Mouse (Mus musculus) embryo, embryonic 9.5 days (tissue): ENCODE measurements at regions not wholly inside any gene's neighbourhood (a gene's known extent, or its start where the extent isn't known, plus 50 kb on each side); places are given as distances from the start of the nearest gene placed in this dataset.

Experiments used
- DNase-seq: peaks from one replicate; pipeline ENCODE4 v3.0.0-alpha.2; 2017; ENCODE audit errors: extremely low spot score

DNA sequence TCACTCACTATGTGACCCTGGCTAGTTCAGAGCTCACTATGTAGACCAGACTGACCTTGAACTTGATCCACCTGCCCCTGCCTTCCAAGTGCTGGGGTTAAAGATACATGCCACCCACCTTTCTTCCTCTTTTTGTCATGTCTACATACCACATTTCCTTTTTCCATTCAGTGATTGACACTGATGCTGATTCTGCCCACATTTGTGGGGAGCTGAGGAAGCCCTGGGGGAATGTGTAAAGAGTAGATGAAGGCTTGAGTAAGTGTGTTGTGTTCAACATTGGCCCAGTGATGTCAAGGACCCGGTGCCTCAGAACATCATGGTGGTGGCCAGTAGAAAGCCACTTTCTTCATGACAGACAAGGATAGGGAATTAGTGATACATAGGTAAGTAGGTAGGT, 201.3 kb downstream of the Rpap3 start:
- no peak for DNase-seq

DNA sequence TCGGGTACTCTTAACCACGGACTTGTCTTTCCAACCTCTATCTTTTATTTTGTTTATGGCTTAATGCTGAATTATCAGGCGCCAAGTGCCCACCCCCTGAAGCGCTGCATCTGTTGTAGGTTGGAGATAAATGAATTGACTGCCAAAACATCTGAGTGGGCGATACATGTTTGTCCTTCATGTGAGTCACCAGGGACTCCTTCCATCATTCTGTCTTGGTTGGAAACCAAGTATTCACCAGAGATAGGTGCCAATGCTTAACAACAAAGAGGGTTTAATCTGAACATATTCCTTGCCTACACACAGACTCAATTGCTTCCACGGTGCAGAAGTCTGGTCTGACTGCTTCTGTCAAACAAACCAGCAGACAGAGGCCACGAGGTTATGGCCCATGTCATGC, 203.6 kb downstream of the Rpap3 start:
- no peak for DNase-seq

DNA sequence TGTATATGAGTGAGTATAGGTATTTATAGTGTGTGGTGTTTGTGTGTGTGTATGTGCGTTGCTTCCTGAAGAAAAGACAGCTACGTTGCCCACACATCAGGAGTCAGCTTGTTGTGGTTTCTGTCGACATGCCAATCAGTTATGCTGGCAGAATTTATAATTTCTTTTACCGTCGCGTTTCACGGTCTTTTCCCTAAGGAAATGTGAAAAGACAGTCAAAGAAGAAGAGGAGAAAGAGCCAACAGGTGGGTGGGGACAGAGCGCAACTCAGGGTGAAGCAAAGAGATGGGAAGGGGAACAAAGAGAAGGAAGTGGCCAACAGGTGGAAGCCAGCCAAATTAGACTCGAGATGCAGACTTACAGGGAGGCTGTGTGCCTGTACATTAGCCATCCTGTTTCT, 204.2 kb downstream of the Rpap3 start:
- DNase-seq, result no peak

DNA sequence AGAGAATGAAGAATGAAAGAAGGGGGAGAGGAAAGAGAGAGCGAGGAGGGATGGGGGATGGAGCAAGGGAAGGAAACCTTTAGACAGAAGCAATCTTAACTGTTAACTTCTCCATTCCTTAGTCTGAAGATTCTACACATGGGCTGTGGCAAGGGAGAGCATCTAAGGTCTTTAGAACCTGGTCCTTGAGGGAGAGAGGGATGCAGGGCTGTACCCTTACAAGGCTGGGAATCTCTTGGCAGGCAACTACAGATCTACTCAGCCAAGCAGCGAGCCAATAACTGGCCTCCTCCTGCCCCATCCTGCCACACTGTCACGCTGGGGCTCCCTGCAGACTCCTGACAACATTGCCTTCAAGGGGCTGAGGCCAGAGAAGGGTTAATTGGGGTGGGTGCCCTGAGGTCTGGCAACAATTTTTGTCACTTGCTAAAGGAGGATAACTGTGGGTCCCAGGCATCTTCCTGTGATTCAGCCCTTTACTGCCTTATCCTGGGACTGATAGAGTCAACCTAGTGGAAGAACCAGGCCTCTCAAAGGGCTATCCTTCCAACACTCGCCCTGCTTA, 205.7 kb downstream of the Rpap3 start:
- no peak for DNase-seq

DNA sequence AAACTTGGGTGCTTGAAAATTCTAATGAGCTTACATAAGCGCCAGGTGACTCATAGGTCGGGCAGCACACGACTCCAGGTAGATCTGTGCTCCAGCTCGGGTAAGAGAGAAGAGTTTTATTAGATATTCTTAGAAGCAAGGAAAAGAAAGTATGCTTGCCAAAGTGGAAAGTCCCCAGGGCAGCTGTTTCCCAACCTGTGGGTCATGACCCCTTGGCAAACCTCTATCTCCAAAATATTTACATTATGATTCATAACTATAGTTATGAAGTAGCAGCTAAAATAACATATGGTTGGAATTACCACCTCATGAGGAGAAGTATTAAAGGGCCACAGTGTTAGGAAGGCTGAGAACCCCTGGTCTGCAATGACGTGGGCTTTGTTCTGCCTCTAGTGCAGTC, 206.4 kb downstream of the Rpap3 start:
- DNase-seq, result no peak

GRCm38 (mm10) chr15:97498375-97498774, 207.2 kb downstream of the Rpap3 start:
- no peak for DNase-seq

DNA sequence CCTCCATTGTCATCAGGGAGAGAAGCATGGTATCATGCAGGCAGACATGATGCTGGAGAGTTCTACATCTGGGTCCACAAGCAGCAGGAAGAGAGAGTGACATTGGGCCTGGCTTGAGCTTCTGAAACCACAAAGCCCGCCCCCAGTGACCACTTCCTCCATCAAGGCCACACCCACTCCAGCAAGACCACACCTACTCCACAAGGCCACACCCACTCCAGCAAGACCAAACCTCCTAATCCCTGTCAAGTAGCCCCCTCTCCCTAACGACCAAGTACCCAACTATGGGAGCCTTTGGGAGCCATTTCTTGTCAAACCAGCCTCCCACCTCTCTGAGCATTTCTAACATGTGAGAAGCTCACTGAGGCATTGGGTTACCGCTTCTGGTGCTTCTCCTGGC, 209.6 kb downstream of the Rpap3 start:
- no peak for DNase-seq

- no peak for DNase-seq
Observed at GRCm38 (mm10) chr15:97493340-97493739, 212.3 kb downstream of the Rpap3 start.

GRCm38 (mm10) chr15:97491796-97492195, 213.8 kb downstream of the Rpap3 start:
- DNase-seq, result no peak

DNA sequence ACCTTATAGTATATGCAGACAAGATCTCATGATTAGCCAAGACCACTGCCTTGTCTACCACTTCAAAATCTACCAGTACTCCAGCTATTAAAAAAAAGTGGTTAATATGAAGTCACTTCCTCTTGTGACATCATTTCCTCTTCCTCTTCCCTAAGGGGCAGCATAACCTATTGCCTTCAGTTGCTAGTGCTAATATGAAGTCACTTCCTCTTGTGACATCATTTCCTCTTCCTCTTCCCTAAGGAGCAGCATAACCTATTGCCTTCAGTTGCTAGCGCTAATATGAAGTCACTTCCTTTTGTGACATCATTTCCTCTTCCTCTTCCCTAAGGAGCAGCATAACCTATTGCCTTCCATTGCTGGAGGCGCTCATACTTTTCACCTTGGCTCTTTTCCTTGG, 218.2 kb downstream of the Rpap3 start:
- no peak for DNase-seq

- no peak for DNase-seq
Observed at GRCm38 (mm10) chr15:97471986-97472779, 225.1 kb upstream of the Amigo2 start.

DNA sequence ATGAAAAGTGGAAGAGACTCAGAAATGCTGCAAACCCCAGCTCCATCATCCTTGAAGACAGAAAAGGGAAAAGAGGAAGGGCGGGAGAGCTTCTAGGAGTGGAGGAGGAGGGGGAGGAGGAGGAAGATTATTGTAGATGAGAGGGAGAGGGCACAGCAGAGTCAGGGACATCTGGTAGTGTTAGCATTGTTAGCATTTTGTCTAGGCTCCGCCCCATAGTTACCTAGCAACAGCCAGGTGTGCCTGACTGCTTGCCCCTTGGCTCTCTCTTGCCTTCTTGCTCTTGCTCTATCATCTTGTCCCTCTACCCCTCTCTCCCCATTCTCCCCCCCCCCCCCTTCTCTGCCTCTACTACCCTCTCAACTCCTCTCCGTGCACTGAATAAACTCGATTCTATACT, 224.4 kb upstream of the Amigo2 start:
- no peak for DNase-seq

DNA sequence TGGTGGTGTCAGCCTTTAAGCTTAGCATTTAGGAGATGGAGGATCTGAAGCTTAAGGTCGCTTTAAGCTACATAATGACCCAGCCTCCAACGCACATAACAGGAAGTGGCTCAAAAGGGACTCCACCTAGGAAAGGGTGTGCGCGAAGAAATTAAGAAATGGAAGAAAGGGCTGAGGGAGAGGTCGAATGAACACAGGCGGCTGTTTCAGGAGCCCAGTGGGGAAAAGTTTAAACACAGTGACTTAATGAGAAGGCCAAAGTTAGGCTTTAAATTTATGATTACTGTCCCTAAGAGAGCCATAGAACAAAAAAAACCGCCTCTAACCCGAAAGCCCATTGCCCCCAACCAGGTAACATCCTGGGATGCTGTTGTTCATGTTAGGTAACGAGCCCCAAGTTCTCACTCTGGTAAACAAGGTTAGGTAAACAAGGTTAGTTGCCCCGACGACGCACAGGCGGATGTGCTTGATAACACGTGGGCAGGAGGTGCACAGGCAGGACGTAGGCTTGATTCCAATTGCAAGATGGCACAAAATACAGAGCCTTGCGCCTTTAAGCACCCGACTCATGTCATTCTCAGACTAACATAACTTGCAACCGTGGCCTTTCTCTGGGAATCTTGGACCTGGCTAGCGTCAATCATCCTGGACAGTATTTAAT, 222.7 kb upstream of the Amigo2 start:
- no peak for DNase-seq

GRCm38 (mm10) chr15:97468732-97469683, 221.9 kb upstream of the Amigo2 start:
- no peak for DNase-seq

GRCm38 (mm10) chr15:97467781-97468485, 220.8 kb upstream of the Amigo2 start:
- DNase-seq, result no peak

DNA sequence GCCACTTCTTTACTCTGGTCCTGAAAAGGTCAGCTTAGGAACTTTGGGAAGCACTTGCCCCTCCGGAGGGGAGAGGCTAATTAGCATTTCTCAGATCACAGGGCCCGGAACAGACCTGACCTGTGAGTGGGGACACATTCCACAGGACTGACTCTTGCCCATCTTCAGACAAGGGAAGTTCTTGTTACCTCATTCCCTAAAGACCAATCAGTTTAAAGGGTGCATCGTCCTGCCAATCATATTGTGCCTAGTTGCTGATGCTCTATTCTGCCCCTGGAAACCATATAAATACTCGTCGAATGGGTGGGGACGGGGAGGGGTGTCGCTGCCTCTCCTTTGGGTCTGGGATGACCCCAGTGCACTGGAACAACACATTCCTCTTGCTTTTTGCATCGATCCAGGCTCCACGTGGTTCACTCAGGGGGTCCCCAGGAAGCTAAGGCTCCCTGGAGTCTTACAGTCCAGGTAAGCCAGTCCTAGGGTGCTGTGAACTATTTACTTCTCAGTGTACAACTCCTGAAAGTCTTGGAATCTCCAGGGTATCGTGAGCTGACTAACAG, 219.9 kb upstream of the Amigo2 start:
- DNase-seq, result no peak

- no peak for DNase-seq
Observed at GRCm38 (mm10) chr15:97466110-97466509, 219.0 kb upstream of the Amigo2 start.

DNA sequence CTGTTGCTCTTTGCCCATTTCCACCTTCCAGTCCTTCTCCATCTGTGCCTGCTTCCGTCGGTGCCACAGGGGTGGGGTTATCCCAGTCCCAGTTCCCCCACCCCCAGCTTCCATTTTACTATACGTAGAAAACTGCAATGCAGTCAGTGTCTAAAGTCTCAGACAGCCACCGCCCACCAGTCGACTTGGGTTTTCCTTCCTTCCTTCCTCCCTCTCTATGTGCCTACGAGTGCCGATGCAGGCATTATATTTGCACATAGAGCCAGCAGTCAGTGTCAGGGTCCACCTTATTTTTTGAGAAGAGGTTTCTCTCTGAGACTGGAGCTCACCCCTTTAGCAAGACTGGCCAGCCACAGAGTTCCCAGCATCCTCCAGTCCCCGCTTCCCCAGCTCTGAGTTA, 218.3 kb upstream of the Amigo2 start:
- no peak for DNase-seq

DNA sequence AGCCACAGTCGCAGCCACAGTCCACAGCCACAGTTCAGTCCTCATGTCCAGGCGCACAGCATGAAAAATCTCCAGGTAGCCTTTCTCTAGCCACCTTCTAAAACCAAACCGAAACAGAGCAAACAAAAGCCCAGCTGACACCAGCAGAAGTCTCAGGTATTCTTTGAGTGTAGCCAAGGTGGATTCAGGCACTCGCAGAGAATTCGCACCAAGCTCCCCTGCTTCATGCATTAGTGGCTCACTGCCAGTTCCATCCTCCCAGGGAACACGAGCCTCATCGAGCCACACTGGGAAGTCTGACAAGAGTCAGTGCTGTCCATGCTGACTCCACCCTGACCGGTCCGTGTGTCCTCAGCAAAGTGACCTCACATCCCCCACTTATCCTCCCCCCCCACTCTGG, 217.7 kb upstream of the Amigo2 start:
- no peak for DNase-seq

- DNase-seq, result no peak
Observed at GRCm38 (mm10) chr15:97462587-97462986, 215.5 kb upstream of the Amigo2 start.

- no peak for DNase-seq
Observed at GRCm38 (mm10) chr15:97462006-97462405, 214.9 kb upstream of the Amigo2 start.
